Mouse (Mus musculus) C2C12 (cell line): ENCODE measurements at regions not wholly inside any gene's neighbourhood (a gene's known extent, or its start where the extent isn't known, plus 50 kb on each side); places are given as distances from the start of the nearest gene placed in this dataset.

Experiments used
- H3K27me3 ChIP-seq: one replicate; pipeline ENCODE4 v1.6.1; 2011; ENCODE audit not compliant: control insufficient read depth, insufficient read depth, insufficient read length
- H3K36me3 ChIP-seq: one replicate; pipeline ENCODE4 v1.6.1; 2011; ENCODE audit not compliant: control insufficient read depth, insufficient read depth
- H3K4me3 ChIP-seq: one replicate; pipeline ENCODE4 v1.5.1; 2011; ENCODE audit warnings: mild to moderate bottlenecking, control low read depth; ENCODE audit not compliant: poor library complexity, insufficient read depth, severe bottlenecking
- H3K79me2 ChIP-seq: one replicate; pipeline ENCODE4 v1.6.1; 2011; ENCODE audit not compliant: control insufficient read depth, insufficient read depth
- H3K79me3 ChIP-seq: one replicate; pipeline ENCODE4 v1.6.1; 2011; ENCODE audit warnings: low read depth, control low read depth
- H3ac ChIP-seq: one replicate; pipeline ENCODE3; 2011; ENCODE audit warnings: low read depth; ENCODE audit not compliant: control insufficient read depth, insufficient read length
- CEBPB ChIP-seq: IDR thresholded peaks from one replicate; pipeline ENCODE4 v1.6.1; 2011; ENCODE audit warnings: low read depth, mild to moderate bottlenecking, control low read depth, moderate library complexity
- CTCF ChIP-seq: IDR thresholded peaks from one replicate; pipeline ENCODE4 v1.5.1; 2011; ENCODE audit not compliant: control insufficient read depth, insufficient read depth, insufficient read length
- FOSL1 ChIP-seq: IDR thresholded peaks from one replicate; pipeline ENCODE4 v1.8.0; 2011; ENCODE audit warnings: mild to moderate bottlenecking, low read length; ENCODE audit not compliant: poor library complexity, insufficient read depth, severe bottlenecking
- MAX ChIP-seq: IDR thresholded peaks from one replicate; pipeline ENCODE4 v1.6.1; 2011; ENCODE audit warnings: mild to moderate bottlenecking, control low read depth
- MYOD1 ChIP-seq: IDR thresholded peaks from one replicate; pipeline ENCODE4 v1.6.1; 2011; ENCODE audit warnings: low read depth; ENCODE audit not compliant: control insufficient read depth, insufficient read length
- MYOG ChIP-seq: IDR thresholded peaks from one replicate; pipeline ENCODE4 v1.6.1; 2011; ENCODE audit not compliant: control insufficient read depth, insufficient read length; ENCODE audit errors: extremely low read depth
- USF1 ChIP-seq: IDR thresholded peaks from one replicate; pipeline ENCODE4 v1.6.1; 2011; ENCODE audit warnings: low read depth, mild to moderate bottlenecking, control low read depth, moderate library complexity

- Histone ChIP-seq H3K27me3 (no peaks in the 10 kb centered on the region), H3K4me3 (no peak overlapping the region), H3ac (no peak overlapping the region), H3K79me2 (no peaks in the 10 kb centered on the region), H3K79me3 (no peaks in the 10 kb centered on the region), H3K36me3 (no peaks in the 10 kb centered on the region)
- no peak for TF ChIP-seq FOSL1
- TF ChIP-seq MYOG = no peak
- TF ChIP-seq MAX = no peak
- no peak for TF ChIP-seq USF1
- no peak for TF ChIP-seq CTCF
- TF ChIP-seq MYOD1 = no peak
- no peak for TF ChIP-seq CEBPB
Observed at GRCm38 (mm10) chr8:77842392-77843139, 118.3 kb upstream of the Ednra start.

- no peaks in the 10 kb centered on the region for H3K79me2 ChIP-seq
- H3K79me3 ChIP-seq = no peaks in the 10 kb centered on the region
- no peaks in the 10 kb centered on the region for H3K36me3 ChIP-seq
- TF ChIP-seq MAX (no peak), MYOD1 (no peak), MYOG (no peak), CEBPB (no peak), CTCF (no peak), FOSL1 (no peak), USF1 (no peak)
- no peak overlapping the region for H3ac ChIP-seq
- no peaks in the 10 kb centered on the region for H3K27me3 ChIP-seq
- H3K4me3 ChIP-seq = no peak overlapping the region
Observed at GRCm38 (mm10) chr8:77843229-77843628, 119.0 kb upstream of the Ednra start.

- Histone ChIP-seq H3ac (no peak overlapping the region), H3K36me3 (no peaks in the 10 kb centered on the region), H3K79me3 (no peaks in the 10 kb centered on the region), H3K79me2 (no peaks in the 10 kb centered on the region), H3K4me3 (no peak overlapping the region), H3K27me3 (no peaks in the 10 kb centered on the region)
- TF ChIP-seq CEBPB = no peak
Observed at GRCm38 (mm10) chr8:77850523-77850922, 126.3 kb upstream of the Ednra start.

- Histone ChIP-seq H3K27me3 (no peaks in the 10 kb centered on the region), H3K79me2 (no peaks in the 10 kb centered on the region), H3K79me3 (no peaks in the 10 kb centered on the region), H3ac (no peak overlapping the region), H3K4me3 (no peak overlapping the region), H3K36me3 (no peaks in the 10 kb centered on the region)
- no peak for TF ChIP-seq MAX
Observed at GRCm38 (mm10) chr8:77870264-77870663, 146.0 kb upstream of the Ednra start.

- H3ac ChIP-seq = no peak overlapping the region
- TF ChIP-seq MYOD1 = no peak
- TF ChIP-seq FOSL1 = no peak
- TF ChIP-seq MAX = no peak
- no peak for TF ChIP-seq USF1
- no peak for TF ChIP-seq MYOG
- TF ChIP-seq CEBPB = no peak
- TF ChIP-seq CTCF = no peak
- H3K79me3 ChIP-seq = no peaks in the 10 kb centered on the region
- no peaks in the 10 kb centered on the region for H3K27me3 ChIP-seq
- H3K4me3 ChIP-seq = no peak overlapping the region
- no peaks in the 10 kb centered on the region for H3K36me3 ChIP-seq
- no peaks in the 10 kb centered on the region for H3K79me2 ChIP-seq
Observed at GRCm38 (mm10) chr8:77872771-77873170, 148.5 kb upstream of the Ednra start.

- H3K27me3 ChIP-seq = no peaks in the 10 kb centered on the region
- H3ac ChIP-seq = no peak overlapping the region
- no peaks in the 10 kb centered on the region for H3K79me2 ChIP-seq
- no peaks in the 10 kb centered on the region for H3K79me3 ChIP-seq
- no peak for TF ChIP-seq FOSL1
- TF ChIP-seq USF1 = no peak
- TF ChIP-seq CEBPB = no peak
- TF ChIP-seq MAX = no peak
- no peak for TF ChIP-seq MYOG
- no peak for TF ChIP-seq MYOD1
- TF ChIP-seq CTCF = no peak
- no peaks in the 10 kb centered on the region for H3K36me3 ChIP-seq
- no peak overlapping the region for H3K4me3 ChIP-seq
Observed at GRCm38 (mm10) chr8:77919776-77920175, 195.5 kb upstream of the Ednra start.
